Mouse (Mus musculus) heart, adult 2 months (tissue): ENCODE measurements at regions not wholly inside any gene's neighbourhood (a gene's known extent, or its start where the extent isn't known, plus 50 kb on each side); places are given as distances from the start of the nearest gene placed in this dataset.

Source experiments
- CTCF ChIP-seq: fragments of 200-600 bp; IDR thresholded peaks from 2 replicates; pipeline ENCODE4 v1.8.1; 2022; ENCODE audit warnings: antibody characterized with exemption, mild to moderate bottlenecking, moderate library complexity
- EP300 ChIP-seq: fragments of 200-500 bp; IDR thresholded peaks from 2 replicates; pipeline ENCODE4 v1.6.1; 2011; ENCODE audit warnings: low read depth, low read length, control low read depth; ENCODE audit not compliant: insufficient read depth
- POLR2A ChIP-seq: fragments of 200-500 bp; IDR thresholded peaks from 2 replicates; pipeline ENCODE4 v1.6.1; 2011; ENCODE audit warnings: mild to moderate bottlenecking, low read depth, low read length, control low read depth; ENCODE audit not compliant: insufficient read depth

GRCm38 (mm10) chr8:116422826-116423225 is 81.9 kb upstream of the Dynlrb2 start:
- no peak for TF ChIP-seq CTCF
- no peak for TF ChIP-seq POLR2A
- TF ChIP-seq EP300, result no peak
